ENCODE assay signal across 8 mouse cellular contexts in genomic region chr16:38475681-38476311, GRCm38 (mm10). TPM values are rescaled to one million over a fixed set of nuclear protein-coding genes. Genes with fewer than 3 reads are reported as not detected.
A peak's percentile ranks its signal among the peaks of the same experiment; 100 is the strongest.
DNase-seq lines count a peak whose midpoint lies in the region; ATAC-seq and TF ChIP-seq lines count a peak whose summit lies in the region.

No protein-coding gene starts in this region.

- no peaks in the 10 kb centered on the region for H3K9me3 ChIP-seq in hindbrain, embryonic 13.5 days
- H3K9me3 ChIP-seq in midbrain, embryonic 12.5 days = no peaks in the 10 kb centered on the region

- ATAC-seq in hindbrain, embryonic 13.5 days (ENCODE audit: low FRiP score) = no peak
- no peak for ATAC-seq in midbrain, embryonic 12.5 days (ENCODE audit: low FRiP score, low read depth)
- no peak for ATAC-seq in megakaryocyte-erythroid progenitor cell, adult 5-6 weeks (replicated peaks; ENCODE audit: low FRiP score, low TSS enrichment, poor library complexity, severe bottlenecking)

- TF ChIP-seq CTCF in kidney, adult 2 months (conservative IDR thresholded peaks at IDR 0.05; ENCODE audit: insufficient read depth, insufficient read length, low read depth, low read length) = no peak

- WGBS in kidney, adult 2 months = 40% methylated on average over 4 of the region's 4 CpGs
- WGBS in hindbrain, embryonic 13.5 days = 58% methylated on average over 4 of the region's 4 CpGs
- WGBS in midbrain, embryonic 12.5 days = 60% methylated on average over 4 of the region's 4 CpGs

- peak overlapping the region; percentile 71 for H3K4me2 ChIP-seq in hindbrain, embryonic 13.5 days
- peak overlapping the region; percentile 65; the same call in 1 of the 2 replicates for H3K4me2 ChIP-seq in midbrain, embryonic 12.5 days (replicated peaks)

- no peaks in the 10 kb centered on the region for H3K27me3 ChIP-seq in kidney, adult 2 months (replicated peaks; ENCODE audit: control insufficient read depth, insufficient read depth, low read length)
- peaks cover 7% of the 10 kb centered on the region; the same call in 1 of the 2 replicates for H3K27me3 ChIP-seq in hindbrain, embryonic 13.5 days
- H3K27me3 ChIP-seq in midbrain, embryonic 12.5 days = peaks cover 3% of the 10 kb centered on the region

- DNase-seq in kidney, adult 2 months = no peak
- DNase-seq in kidney, adult 9 months = no peak
- peak; percentile 72 for DNase-seq in R1 (ENCODE audit: low read depth, low spot score)
- DNase-seq in gastrocnemius, postnatal 4 days (ENCODE audit: low spot score in 2 of 2) = no peak
- DNase-seq in adrenal gland, adult 2 months = no peak

- 0 out of 2 replicates have a peak, but pooled peaks cover 3% of the 10 kb centered on the region for H3K4me1 ChIP-seq in kidney, adult 2 months (ENCODE audit: control insufficient read depth, insufficient read depth, low read length)
- H3K4me1 ChIP-seq in hindbrain, embryonic 13.5 days (replicated peaks) = peaks cover 13% of the 10 kb centered on the region
- H3K4me1 ChIP-seq in midbrain, embryonic 12.5 days = peaks cover 10% of the 10 kb centered on the region

- peak overlapping the region; percentile 48; the same call in 1 of the 2 replicates for H3K4me3 ChIP-seq in kidney, adult 2 months (ENCODE audit: insufficient read depth, low read depth, low read length)
- peak overlapping the region; percentile 41 for H3K4me3 ChIP-seq in hindbrain, embryonic 13.5 days
- H3K4me3 ChIP-seq in midbrain, embryonic 12.5 days = no peak overlapping the region

- no peak for TF ChIP-seq POLR2A in kidney, adult 2 months (IDR thresholded peaks at IDR 0.05; ENCODE audit: low read depth, low read length)

- H3K27ac ChIP-seq in kidney, adult 2 months (ENCODE audit: insufficient read depth, low read depth, low read length) = no peak overlapping the region
- no peak overlapping the region for H3K27ac ChIP-seq in hindbrain, embryonic 13.5 days
- H3K27ac ChIP-seq in midbrain, embryonic 12.5 days (replicated peaks) = no peak overlapping the region

- H3K9ac ChIP-seq in hindbrain, embryonic 13.5 days = no peak overlapping the region
- H3K9ac ChIP-seq in midbrain, embryonic 12.5 days (replicated peaks) = no peak overlapping the region

- H3K36me3 ChIP-seq in kidney, adult 2 months (ENCODE audit: control insufficient read depth, insufficient read depth, low read length) = no peaks in the 10 kb centered on the region
- no peaks in the 10 kb centered on the region for H3K36me3 ChIP-seq in hindbrain, embryonic 13.5 days
- H3K36me3 ChIP-seq in midbrain, embryonic 12.5 days = no peaks in the 10 kb centered on the region

RNA-seq across cellular contexts. Expression of gene Cd80, which starts 20.4 kb away (rescaled TPM):
- polyA plus RNA-seq in kidney, adult 2 months (2012; rRNA removed) = 0.14 and 0.23 TPM in 2 replicates
- polyA plus RNA-seq in hindbrain, embryonic 13.5 days (2015; fragmentation: Nextera tagmentation; extraction: Ambion mirVana) = 0.48 and 0.55 TPM in 2 replicates
- polyA plus RNA-seq in midbrain, embryonic 12.5 days (2016; fragmentation: Nextera tagmentation; extraction: Ambion mirVana) = 0.67 and 0.87 TPM in 2 replicates
- not detected in 2 replicates for total RNA-seq in megakaryocyte-erythroid progenitor cell, adult 5-6 weeks (2014; fragmentation: Nextera tagmentation)
- not detected in 2 replicates for total RNA-seq in megakaryocyte-erythroid progenitor cell, adult 5-6 weeks (2017)
- under 1 TPM; 0.26 to 0.44 TPM for total RNA-seq in gastrocnemius, postnatal 4 days (2021)
- total RNA-seq in adrenal gland, adult 2 months (2021) = 1 to 10 TPM in 1 of 2 experiments, under 1 TPM in 1; 0.37 to 1.1 TPM
- polyA plus RNA-seq in adrenal gland, adult 2 months (2012; rRNA removed) = 0.10 TPM in 1 of 2 replicates, not detected in the other

RNA-seq across cellular contexts. Expression of gene Adprh, which starts 23.3 kb away (rescaled TPM):
- polyA plus RNA-seq in kidney, adult 2 months (2012; rRNA removed) = 20.4 and 20.9 TPM in 2 replicates
- polyA plus RNA-seq in hindbrain, embryonic 13.5 days (2015; fragmentation: Nextera tagmentation; extraction: Ambion mirVana) = 157 and 162 TPM in 2 replicates
- 138 and 141 TPM in 2 replicates for polyA plus RNA-seq in midbrain, embryonic 12.5 days (2016; fragmentation: Nextera tagmentation; extraction: Ambion mirVana)
- 27.4 and 31.6 TPM in 2 replicates for total RNA-seq in megakaryocyte-erythroid progenitor cell, adult 5-6 weeks (2014; fragmentation: Nextera tagmentation)
- 8.6 TPM in 2 replicates for total RNA-seq in megakaryocyte-erythroid progenitor cell, adult 5-6 weeks (2017)
- total RNA-seq in gastrocnemius, postnatal 4 days (2021) = 10 to 100 TPM; 41.5 to 45.3 TPM
- total RNA-seq in adrenal gland, adult 2 months (2021) = 10 to 100 TPM; 37.2 to 49.4 TPM
- polyA plus RNA-seq in adrenal gland, adult 2 months (2012; rRNA removed) = 114 and 133 TPM in 2 replicates

RNA-seq across cellular contexts. Expression of gene Pla1a, which starts 42.9 kb away (rescaled TPM):
- polyA plus RNA-seq in kidney, adult 2 months (2012; rRNA removed) = 26.8 and 27.4 TPM in 2 replicates
- 0.30 and 0.31 TPM in 2 replicates for polyA plus RNA-seq in hindbrain, embryonic 13.5 days (2015; fragmentation: Nextera tagmentation; extraction: Ambion mirVana)
- 0.18 and 0.41 TPM in 2 replicates for polyA plus RNA-seq in midbrain, embryonic 12.5 days (2016; fragmentation: Nextera tagmentation; extraction: Ambion mirVana)
- total RNA-seq in megakaryocyte-erythroid progenitor cell, adult 5-6 weeks (2014; fragmentation: Nextera tagmentation) = not detected in 2 replicates
- total RNA-seq in megakaryocyte-erythroid progenitor cell, adult 5-6 weeks (2017) = not detected in 2 replicates
- total RNA-seq in gastrocnemius, postnatal 4 days (2021) = 1 to 10 TPM; 1.5 to 2.0 TPM
- 10 to 100 TPM; 17.0 to 36.7 TPM for total RNA-seq in adrenal gland, adult 2 months (2021)
- 12.3 and 21.0 TPM in 2 replicates for polyA plus RNA-seq in adrenal gland, adult 2 months (2012; rRNA removed)

RNA-seq across cellular contexts. Expression of gene Timmdc1, which starts 46.7 kb away (rescaled TPM):
- polyA plus RNA-seq in kidney, adult 2 months (2012; rRNA removed) = 15.4 and 16.5 TPM in 2 replicates
- 37.3 and 37.8 TPM in 2 replicates for polyA plus RNA-seq in hindbrain, embryonic 13.5 days (2015; fragmentation: Nextera tagmentation; extraction: Ambion mirVana)
- 35.2 and 37.0 TPM in 2 replicates for polyA plus RNA-seq in midbrain, embryonic 12.5 days (2016; fragmentation: Nextera tagmentation; extraction: Ambion mirVana)
- 22.1 and 23.3 TPM in 2 replicates for total RNA-seq in megakaryocyte-erythroid progenitor cell, adult 5-6 weeks (2014; fragmentation: Nextera tagmentation)
- 32.0 and 33.0 TPM in 2 replicates for total RNA-seq in megakaryocyte-erythroid progenitor cell, adult 5-6 weeks (2017)
- 10 to 100 TPM; 30.8 to 33.5 TPM for total RNA-seq in gastrocnemius, postnatal 4 days (2021)
- total RNA-seq in adrenal gland, adult 2 months (2021) = 10 to 100 TPM; 39.2 to 53.9 TPM
- 95.2 and 97.4 TPM in 2 replicates for polyA plus RNA-seq in adrenal gland, adult 2 months (2012; rRNA removed)
